Mouse (Mus musculus) liver, adult 2 months (tissue): Measurements from ENCODE around the gene Foxred2. TPM values are rescaled to one million over a fixed set of nuclear protein-coding genes. Genes with fewer than 3 reads are reported as not detected.

ENCODE experiments used
- DNase-seq: peaks from one replicate; pipeline ENCODE4 v3.0.0-alpha.2; 2011; ENCODE audit warnings: low read depth, low spot score; ENCODE audit errors: extremely low read depth
- H3K27ac ChIP-seq: fragments of 200-500 bp; replicated peaks from 2 replicates; pipeline ENCODE4 v1.5.1; 2012; ENCODE audit warnings: low read depth, mild to moderate bottlenecking, control low read depth, inconsistent platforms, low read length; ENCODE audit not compliant: insufficient read depth
- H3K27me3 ChIP-seq: fragments of 200-500 bp; 2 replicates; pipeline ENCODE4 v1.6.1; 2012; ENCODE audit warnings: mild to moderate bottlenecking, moderate library complexity, low read length, inconsistent platforms; ENCODE audit not compliant: control insufficient read depth, insufficient read depth
- H3K36me3 ChIP-seq: fragments of 200-500 bp; 2 replicates; pipeline ENCODE4 v1.6.1; 2012; ENCODE audit warnings: low read length, inconsistent platforms; ENCODE audit not compliant: control insufficient read depth, insufficient read depth
- H3K4me1 ChIP-seq: fragments of 200-500 bp; 2 replicates; pipeline ENCODE4 v1.6.1; 2011; ENCODE audit warnings: low read length; ENCODE audit not compliant: control insufficient read depth, insufficient read depth
- H3K4me3 ChIP-seq: fragments of 200-500 bp; 2 replicates; pipeline ENCODE4 v1.5.1; 2011; ENCODE audit warnings: low read depth, mild to moderate bottlenecking, control low read depth, low read length, moderate library complexity; ENCODE audit not compliant: insufficient read depth
- H3K79me2 ChIP-seq: fragments of 200-500 bp; 2 replicates; pipeline ENCODE4 v1.6.1; 2012; ENCODE audit warnings: inconsistent platforms, mild to moderate bottlenecking, low read length, moderate library complexity; ENCODE audit not compliant: control insufficient read depth, insufficient read depth
- H3K9ac ChIP-seq: fragments of 200-500 bp; 2 replicates; pipeline ENCODE4 v1.6.1; 2012; ENCODE audit warnings: low read depth, mild to moderate bottlenecking, control low read depth, inconsistent platforms, low read length
- CTCF ChIP-seq: fragments of 200-500 bp; IDR thresholded peaks from 2 replicates; pipeline ENCODE4 v1.5.1; 2011; ENCODE audit warnings: low read depth, low read length, control low read depth
- POLR2A ChIP-seq: fragments of 200-500 bp; IDR thresholded peaks from 2 replicates; pipeline ENCODE4 v1.6.1; 2011; ENCODE audit warnings: low read length, control low read depth; ENCODE audit not compliant: insufficient read depth; ENCODE audit errors: extremely low read depth
- whole genome bisulfite sequencing: fragments of 180-500 bp; shearing (Covaris S2); methylation state at CpG from one replicate; pipeline ENCODE4 v1.1.7; 2018; 5-methylcytosine and 5-hydroxymethylcytosine counted together
- polyA plus RNA-seq: library from polyadenylated mRNA; depleted of rRNA; stranded (reverse); fragments of >200 nt; gene quantifications from 2 replicates; pipeline ENCODE4 v1.2.3, GENCODE M21; 2012
- total RNA-seq: library from RNA; depleted of rRNA; stranded (reverse); fragments of >200 nt; gene quantifications from 2 replicates; pipeline ENCODE4 v1.2.3, GENCODE M21; 2014

Foxred2 gene
- total and polyA plus RNA-seq, 2 experiments, result 0.18 TPM

- no peak for DNase-seq
- Histone ChIP-seq H3K36me3 (peaks cover 6% of the 10 kb centered on the region; the same call in 1 of the 2 replicates), H3K27me3 (no peaks in the 10 kb centered on the region), H3K9ac (no peak overlapping the region), H3K27ac (no peak overlapping the region), H3K4me3 (no peak overlapping the region), H3K4me1 (peaks cover 23% of the 10 kb centered on the region), H3K79me2 (peaks cover 18% of the 10 kb centered on the region)
- TF ChIP-seq POLR2A, result no peak
- WGBS, result 77% methylated on average over 6 of the region's 6 CpGs
Observed at GRCm38 (mm10) chr15:77931689-77932016, 24.9 kb downstream of the Foxred2 start.

GRCm38 (mm10) chr15:77930986-77931688, 25.4 kb downstream of the Foxred2 start:
- H3K27me3 ChIP-seq, result no peaks in the 10 kb centered on the region
- WGBS, result 67% methylated on average over 6 of the region's 6 CpGs
- H3K36me3 ChIP-seq, result peaks cover 6% of the 10 kb centered on the region; the same call in 1 of the 2 replicates
- DNase-seq, result no peak
- H3K79me2 ChIP-seq, result peaks cover 20% of the 10 kb centered on the region
- H3K4me1 ChIP-seq, result peaks cover 23% of the 10 kb centered on the region
- no peak overlapping the region for H3K27ac ChIP-seq
- TF ChIP-seq POLR2A (no peak), CTCF (no peak)
- no peak overlapping the region for H3K4me3 ChIP-seq
- H3K9ac ChIP-seq, result no peak overlapping the region

- Histone ChIP-seq H3K79me2 (peaks cover 20% of the 10 kb centered on the region), H3K27ac (peak overlapping the region; percentile 95), H3K4me1 (peaks cover 27% of the 10 kb centered on the region), H3K4me3 (peak overlapping the region; percentile 62), H3K36me3 (peaks cover 9% of the 10 kb centered on the region; the same call in 1 of the 2 replicates), H3K27me3 (no peaks in the 10 kb centered on the region), H3K9ac (peak overlapping the region; percentile 75)
- 23% methylated on average over 8 of the region's 8 CpGs for WGBS
- no peak for TF ChIP-seq POLR2A
- TF ChIP-seq CTCF, result no peak
- DNase-seq, result peak; percentile 77
Observed at GRCm38 (mm10) chr15:77929804-77930203, 26.7 kb downstream of the Foxred2 start.

GRCm38 (mm10) chr15:77928673-77929331, 27.7 kb downstream of the Foxred2 start, which contains the start of gene Txn2:
TSS of gene Txn2 (minus strand) at chr15:77929006.
- peak within 1 kb of the TSS; percentile 91 for H3K9ac ChIP-seq
- peak within 1 kb of the TSS; percentile 95 for H3K27ac ChIP-seq
- peak within 1 kb of the TSS; percentile 88 for H3K4me3 ChIP-seq
- peaks cover 9% of the 10 kb centered on the region; the same call in 1 of the 2 replicates for H3K36me3 ChIP-seq
- H3K27me3 ChIP-seq, result no peaks in the 10 kb centered on the region
- H3K79me2 ChIP-seq, result peaks cover 20% of the 10 kb centered on the region
- under 1% methylated on average over 34 of the region's 34 CpGs for WGBS
- TF ChIP-seq CTCF (no peak), POLR2A (peak; percentile 88)
- peaks cover 30% of the 10 kb centered on the region for H3K4me1 ChIP-seq
- peak; percentile 98 for DNase-seq

- WGBS, result 10% methylated on average over 4 of the region's 4 CpGs
- Histone ChIP-seq H3K4me1 (peaks cover 30% of the 10 kb centered on the region), H3K27me3 (no peaks in the 10 kb centered on the region), H3K79me2 (peaks cover 20% of the 10 kb centered on the region), H3K9ac (peak overlapping the region; percentile 91), H3K4me3 (peak overlapping the region; percentile 88), H3K36me3 (peaks cover 12% of the 10 kb centered on the region; the same call in 1 of the 2 replicates), H3K27ac (peak overlapping the region; percentile 95)
- TF ChIP-seq CTCF, result no peak
- no peak for TF ChIP-seq POLR2A
- DNase-seq, result no peak
Observed at GRCm38 (mm10) chr15:77928091-77928490, 28.4 kb downstream of the Foxred2 start.
